Mouse (Mus musculus) left cerebral cortex, postnatal 25 days (tissue): ENCODE results near the gene Zbtb16. TPM values are rescaled to one million over a fixed set of nuclear protein-coding genes. Genes with fewer than 3 reads are reported as not detected.

Source experiments
- DNase-seq, 2 experiments: peaks; one replicate each; pipeline ENCODE4 v3.0.0; 2022; ENCODE audit warnings: low spot score in 2 of 2, mixed read lengths in 1 of 2
- intact Hi-C: fragments of 180-260 bp; cut with DNase I; formaldehyde crosslinking; loops from one replicate; pipeline ENCODE4 v1.15.1; 2025
- total RNA-seq, 2 experiments: library from RNA; stranded (reverse); gene quantifications; 2 replicates each; pipeline ENCODE4 v1.2.3; 2021

The Zbtb16 gene
- total RNA-seq, 2 experiments from 2014 or later = 71.7 to 73.7 TPM

- DNase-seq = no peak
- intact Hi-C loops = no loop called here
Measured at GRCm38 (mm10) chr9:48604939-48605598, 231.0 kb downstream of the Zbtb16 start, which contains the start of gene Nnmt. TSS of gene Nnmt (minus strand) at chr9:48605153.

Other genes with a start within 250 kb of the Zbtb16 start
- 1 to 10 TPM; 1.1 to 1.2 TPM for gene Nnmt, start 231.1 kb downstream of the Zbtb16 start, total RNA-seq
- gene Htr3a, start 74.9 kb upstream of the Zbtb16 start, total RNA-seq = 10 to 100 TPM in 1 of 2 experiments, 1 to 10 TPM in 1; 7.4 to 10.1 TPM
- gene Htr3b, start 128.8 kb upstream of the Zbtb16 start, total RNA-seq = not detected
- gene Usp28, start 149.2 kb upstream of the Zbtb16 start, total RNA-seq = 10 to 100 TPM; 41.3 to 54.3 TPM
- 10 to 100 TPM; 15.9 to 17.6 TPM for gene Zw10, start 219.4 kb upstream of the Zbtb16 start, total RNA-seq
- gene Tmprss5, start 245.0 kb upstream of the Zbtb16 start, total RNA-seq = under 1 TPM in 1 of 2 experiments, not detected in 1; 0.80 TPM